8 mouse cellular contexts compared by ENCODE assay signal in genomic region chr9:21265611-21266010, GRCm38 (mm10). TPM values are rescaled to one million over a fixed set of nuclear protein-coding genes. Genes with fewer than 3 reads are reported as not detected.
DNase-seq lines count a peak whose midpoint lies in the region; ATAC-seq and TF ChIP-seq lines count a peak whose summit lies in the region.

No protein-coding gene starts in this region.

- H3K27me3 ChIP-seq in forebrain, embryonic 12.5 days, result no peaks in the 10 kb centered on the region
- H3K27me3 ChIP-seq in midbrain, embryonic 14.5 days (ENCODE audit: control insufficient read depth, insufficient read depth, low read length), result no peaks in the 10 kb centered on the region

- peak overlapping the region; percentile 86 for H3K4me2 ChIP-seq in forebrain, embryonic 12.5 days
- H3K4me2 ChIP-seq in midbrain, embryonic 14.5 days (ENCODE audit: low read length), result peak overlapping the region; percentile 70

- no peak for TF ChIP-seq CTCF in lung, adult 2 months (IDR thresholded peaks at IDR 0.05; ENCODE audit: insufficient read depth, low read length)

- H3K36me3 ChIP-seq in forebrain, embryonic 12.5 days (replicated peaks), result peaks cover 38% of the 10 kb centered on the region
- H3K36me3 ChIP-seq in midbrain, embryonic 14.5 days (ENCODE audit: control insufficient read depth, insufficient read depth, low read length), result peaks cover 34% of the 10 kb centered on the region

- 5% methylated on average over 11 of the region's 11 CpGs for WGBS in lung, adult 2 months
- WGBS in forebrain, embryonic 12.5 days, result 7% methylated on average over 11 of the region's 11 CpGs
- 6% methylated on average over 11 of the region's 11 CpGs for WGBS in midbrain, embryonic 14.5 days

- peak; percentile 28 for ATAC-seq in forebrain, embryonic 12.5 days (ENCODE audit: low FRiP score)
- peak; percentile 51 for ATAC-seq in midbrain, embryonic 14.5 days (ENCODE audit: low FRiP score, low TSS enrichment)

- no peak for TF ChIP-seq POLR2A in lung, adult 2 months (IDR thresholded peaks at IDR 0.05; ENCODE audit: borderline replicate concordance, extremely low read depth, low read depth, low read length)

- peak overlapping the region; percentile 84 for H3K4me3 ChIP-seq in lung, adult 2 months (replicated peaks; ENCODE audit: extremely low read depth, low read depth, low read length)
- peak overlapping the region; percentile 84 for H3K4me3 ChIP-seq in forebrain, embryonic 12.5 days (replicated peaks)
- H3K4me3 ChIP-seq in midbrain, embryonic 14.5 days (replicated peaks; ENCODE audit: low read depth, low read length), result peak overlapping the region; percentile 90

- no peaks in the 10 kb centered on the region for H3K9me3 ChIP-seq in forebrain, embryonic 12.5 days
- H3K9me3 ChIP-seq in midbrain, embryonic 14.5 days (ENCODE audit: control insufficient read depth, low read length), result no peaks in the 10 kb centered on the region

- H3K4me1 ChIP-seq in lung, adult 2 months (ENCODE audit: control insufficient read depth, insufficient read depth, low read length), result no peaks in the 10 kb centered on the region; the same call in 1 of the 2 replicates
- peaks cover 22% of the 10 kb centered on the region for H3K4me1 ChIP-seq in forebrain, embryonic 12.5 days
- peaks cover 16% of the 10 kb centered on the region for H3K4me1 ChIP-seq in midbrain, embryonic 14.5 days (ENCODE audit: control insufficient read depth, insufficient read depth, low read length)

- no peak for DNase-seq in lung, adult 2 months
- no peak for DNase-seq in lung, postnatal 4 days
- peak; percentile 71 for DNase-seq in kidney, postnatal 14 days
- no peak for DNase-seq in midbrain, embryonic 14.5 days
- DNase-seq in ovary, postnatal 14 days (ENCODE audit: low spot score), result no peak
- no peak for DNase-seq in left cerebral cortex, adult 18-20 months (ENCODE audit: low spot score in 2 of 2)
- DNase-seq in embryo, embryonic 9.5 days (ENCODE audit: extremely low spot score), result no peak

- H3K9ac ChIP-seq in forebrain, embryonic 12.5 days, result peak overlapping the region; percentile 83
- peak overlapping the region; percentile 84 for H3K9ac ChIP-seq in midbrain, embryonic 14.5 days (replicated peaks; ENCODE audit: low read length)

- no peak overlapping the region for H3K27ac ChIP-seq in forebrain, embryonic 12.5 days
- no peak overlapping the region for H3K27ac ChIP-seq in midbrain, embryonic 14.5 days (replicated peaks; ENCODE audit: low read depth, low read length)

RNA-seq across cellular contexts. Expression of gene Atg4d, which starts 0.5 kb away (rescaled TPM):
- 31.9 and 36.8 TPM in 2 replicates for polyA plus RNA-seq in lung, adult 2 months (2012; rRNA removed)
- polyA plus RNA-seq in forebrain, embryonic 12.5 days (2016; fragmentation: Nextera tagmentation; extraction: Ambion mirVana), result 47.4 and 50.7 TPM in 2 replicates
- 44.6 and 44.7 TPM in 2 replicates for polyA plus RNA-seq in midbrain, embryonic 14.5 days (2014; fragmentation: Nextera tagmentation; extraction: Ambion mirVana)
- total RNA-seq in left cerebral cortex, adult 18-20 months (2021), result 10 to 100 TPM; 46.4 to 49.9 TPM

RNA-seq across cellular contexts. Expression of gene S1pr5, which starts 17.4 kb away (rescaled TPM):
- polyA plus RNA-seq in lung, adult 2 months (2012; rRNA removed), result 9.7 and 11.3 TPM in 2 replicates
- polyA plus RNA-seq in forebrain, embryonic 12.5 days (2016; fragmentation: Nextera tagmentation; extraction: Ambion mirVana), result 0.33 and 0.38 TPM in 2 replicates
- polyA plus RNA-seq in midbrain, embryonic 14.5 days (2014; fragmentation: Nextera tagmentation; extraction: Ambion mirVana), result 2.3 and 2.8 TPM in 2 replicates
- 10 to 100 TPM in 1 of 2 experiments, 1 to 10 TPM in 1; 9.7 to 10.7 TPM for total RNA-seq in left cerebral cortex, adult 18-20 months (2021)

RNA-seq across cellular contexts. Expression of gene Kri1, which starts 22.2 kb away (rescaled TPM):
- 16.9 and 21.5 TPM in 2 replicates for polyA plus RNA-seq in lung, adult 2 months (2012; rRNA removed)
- polyA plus RNA-seq in forebrain, embryonic 12.5 days (2016; fragmentation: Nextera tagmentation; extraction: Ambion mirVana), result 19.5 and 20.8 TPM in 2 replicates
- polyA plus RNA-seq in midbrain, embryonic 14.5 days (2014; fragmentation: Nextera tagmentation; extraction: Ambion mirVana), result 12.9 and 16.9 TPM in 2 replicates
- total RNA-seq in left cerebral cortex, adult 18-20 months (2021), result 10 to 100 TPM; 36.8 to 38.5 TPM

RNA-seq across cellular contexts. Expression of gene Cdkn2d, which starts 25.6 kb away (rescaled TPM):
- 33.5 and 34.7 TPM in 2 replicates for polyA plus RNA-seq in lung, adult 2 months (2012; rRNA removed)
- 70.6 and 74.5 TPM in 2 replicates for polyA plus RNA-seq in forebrain, embryonic 12.5 days (2016; fragmentation: Nextera tagmentation; extraction: Ambion mirVana)
- 84.9 and 95.7 TPM in 2 replicates for polyA plus RNA-seq in midbrain, embryonic 14.5 days (2014; fragmentation: Nextera tagmentation; extraction: Ambion mirVana)
- total RNA-seq in left cerebral cortex, adult 18-20 months (2021), result 10 to 100 TPM; 52.9 to 61.6 TPM

RNA-seq across cellular contexts. Expression of gene Keap1, which starts 26.4 kb away (rescaled TPM):
- polyA plus RNA-seq in lung, adult 2 months (2012; rRNA removed), result 81.2 and 88.3 TPM in 2 replicates
- polyA plus RNA-seq in forebrain, embryonic 12.5 days (2016; fragmentation: Nextera tagmentation; extraction: Ambion mirVana), result 47.5 and 49.6 TPM in 2 replicates
- 40.3 and 53.7 TPM in 2 replicates for polyA plus RNA-seq in midbrain, embryonic 14.5 days (2014; fragmentation: Nextera tagmentation; extraction: Ambion mirVana)
- 10 to 100 TPM; 53.4 to 58.0 TPM for total RNA-seq in left cerebral cortex, adult 18-20 months (2021)
